Mouse (Mus musculus) MEL (cell line): ENCODE measurements around the gene Grk5. TPM values are rescaled to one million over a fixed set of nuclear protein-coding genes. Genes with fewer than 3 reads are reported as not detected.

ENCODE experiments used
- DNase-seq: peaks from one replicate; pipeline ENCODE4 v3.0.0; 2011; ENCODE audit warnings: low read depth, low spot score
- H3K27ac ChIP-seq: 2 replicates; pipeline ENCODE4 v1.5.1; 2012; ENCODE audit warnings: low read depth, mild to moderate bottlenecking, control low read depth, low read length, moderate library complexity; ENCODE audit not compliant: control insufficient read depth
- H3K27me3 ChIP-seq, 2 experiments: fragments of 150-350 bp in 1 of 2; sonication (generic) in 1 of 2; 2 replicates each; pipeline ENCODE4 v1.6.1; 2012; ENCODE audit warnings: low read length in 2 of 2, mild to moderate bottlenecking in 2 of 2, improper control_type of control experiment in 1 of 2, moderate library complexity in 1 of 2; ENCODE audit not compliant: insufficient read depth in 2 of 2, control insufficient read depth in 1 of 2
- H3K36me3 ChIP-seq, 2 experiments: 2 replicates each; pipeline ENCODE4 v1.6.1; 2012 to 2014; ENCODE audit warnings: low read length in 2 of 2, improper control_type of control experiment in 1 of 2, inconsistent platforms in 1 of 2, mild to moderate bottlenecking in 1 of 2; ENCODE audit not compliant: insufficient read depth in 2 of 2, control insufficient read depth in 1 of 2
- H3K4me1 ChIP-seq, 2 experiments: fragments of 150-350 bp in 1 of 2; sonication (generic) in 1 of 2; 2 replicates each; pipeline ENCODE4 v1.6.1; 2012; ENCODE audit warnings: low read length in 2 of 2, improper control_type of control experiment in 1 of 2, mild to moderate bottlenecking in 1 of 2; ENCODE audit not compliant: insufficient read depth in 2 of 2, control insufficient read depth in 1 of 2
- H3K4me3 ChIP-seq, 2 experiments: fragments of 150-350 bp in 1 of 2; sonication (generic) in 1 of 2; 2 replicates each; pipeline ENCODE4 v1.5.1; 2012; ENCODE audit warnings: low read depth in 2 of 2, low read length in 2 of 2, mild to moderate bottlenecking in 2 of 2, moderate library complexity in 2 of 2, control low read depth in 1 of 2, improper control_type of control experiment in 1 of 2; ENCODE audit not compliant: control insufficient read depth in 1 of 2, insufficient read depth in 1 of 2
- H3K79me2 ChIP-seq: 2 replicates; pipeline ENCODE4 v1.6.1; 2012; ENCODE audit warnings: mild to moderate bottlenecking, low read length, moderate library complexity; ENCODE audit not compliant: control insufficient read depth, poor library complexity, insufficient read depth
- H3K9ac ChIP-seq: 2 replicates; pipeline ENCODE4 v1.6.1; 2012; ENCODE audit warnings: low read depth, mild to moderate bottlenecking, control low read depth, low read length, moderate library complexity; ENCODE audit not compliant: control insufficient read depth, poor library complexity, severe bottlenecking
- H3K9me3 ChIP-seq: fragments of 150-350 bp; sonication (generic); replicated peaks from 2 replicates; pipeline ENCODE4 v1.6.1; 2012; ENCODE audit warnings: mild to moderate bottlenecking, low read length, improper control_type of control experiment, moderate library complexity; ENCODE audit not compliant: insufficient read depth
- BHLHE40 ChIP-seq: IDR thresholded peaks from 2 replicates; pipeline ENCODE4 v1.6.1; 2012; ENCODE audit warnings: low read depth, mild to moderate bottlenecking, inconsistent platforms, low read length, improper control_type of control experiment, borderline replicate concordance
- CHD1 ChIP-seq: IDR thresholded peaks from 2 replicates; pipeline ENCODE4 v1.6.1; 2012; ENCODE audit warnings: low read depth, mild to moderate bottlenecking, inconsistent platforms, low read length, improper control_type of control experiment
- CHD2 ChIP-seq: IDR thresholded peaks from 2 replicates; pipeline ENCODE4 v1.6.1; 2011; ENCODE audit warnings: low read length, improper control_type of control experiment
- E2F4 ChIP-seq: IDR thresholded peaks from 2 replicates; pipeline ENCODE4 v1.6.1; 2011; ENCODE audit warnings: low read depth, low read length, improper control_type of control experiment, borderline replicate concordance
- ELF1 ChIP-seq: IDR thresholded peaks from 2 replicates; pipeline ENCODE4 v1.6.1; 2014; ENCODE audit warnings: low read depth, mild to moderate bottlenecking, inconsistent platforms, low read length, improper control_type of control experiment, moderate library complexity
- JUND ChIP-seq: IDR thresholded peaks from 2 replicates; pipeline ENCODE4 v1.6.1; 2011; ENCODE audit warnings: low read depth, mild to moderate bottlenecking, improper control_type of control experiment, low read length
- KAT2A ChIP-seq: conservative IDR thresholded peaks from 2 replicates; pipeline ENCODE4 v1.6.1; 2012; ENCODE audit warnings: low read depth, low read length, improper control_type of control experiment, inconsistent platforms
- MAZ ChIP-seq: IDR thresholded peaks from 2 replicates; pipeline ENCODE4 v1.6.1; 2012; ENCODE audit warnings: low read depth, mild to moderate bottlenecking, inconsistent platforms, low read length, improper control_type of control experiment
- MYC ChIP-seq: IDR thresholded peaks from 2 replicates; pipeline ENCODE4 v1.6.1; 2011; ENCODE audit warnings: low read depth, mild to moderate bottlenecking, low read length, improper control_type of control experiment, moderate library complexity
- NELFE ChIP-seq: IDR thresholded peaks from 2 replicates; pipeline ENCODE4 v1.6.1; 2011; ENCODE audit warnings: low read depth, low read length, improper control_type of control experiment
- POLR2A ChIP-seq, 2 experiments: IDR thresholded peaks; 2 replicates each; pipeline ENCODE4 v1.6.1; 2011 to 2012; ENCODE audit warnings: low read length in 2 of 2, mild to moderate bottlenecking in 2 of 2, control low read depth in 1 of 2, improper control_type of control experiment in 1 of 2, low read depth in 1 of 2, moderate library complexity in 1 of 2; ENCODE audit not compliant: control insufficient read depth in 1 of 2, insufficient read depth in 1 of 2, poor library complexity in 1 of 2
- POLR2AphosphoS2 ChIP-seq: IDR thresholded peaks from 2 replicates; pipeline ENCODE4 v1.6.1; 2011; ENCODE audit warnings: low read length, improper control_type of control experiment
- RCOR1 ChIP-seq: IDR thresholded peaks from 2 replicates; pipeline ENCODE4 v1.6.1; 2012; ENCODE audit warnings: low read depth, mild to moderate bottlenecking, inconsistent platforms, low read length, improper control_type of control experiment
- SIN3A ChIP-seq: IDR thresholded peaks from 2 replicates; pipeline ENCODE4 v1.6.1; 2012; ENCODE audit warnings: low read length, improper control_type of control experiment, inconsistent platforms
- SMC3 ChIP-seq: IDR thresholded peaks from 2 replicates; pipeline ENCODE4 v1.6.1; 2011; ENCODE audit warnings: low read depth, low read length, improper control_type of control experiment
- TAL1 ChIP-seq: IDR thresholded peaks from 2 replicates; pipeline ENCODE4 v1.6.1; 2012; ENCODE audit warnings: mild to moderate bottlenecking, inconsistent platforms, low read length, moderate library complexity, mixed read lengths
- TBP ChIP-seq: IDR thresholded peaks from 2 replicates; pipeline ENCODE4 v1.8.0; 2011; ENCODE audit warnings: low read depth, low read length, improper control_type of control experiment
- USF1 ChIP-seq: IDR thresholded peaks from 2 replicates; pipeline ENCODE4 v1.6.1; 2014; ENCODE audit warnings: low read depth, mild to moderate bottlenecking, inconsistent platforms, low read length, improper control_type of control experiment, moderate library complexity
- ZC3H11A ChIP-seq: IDR thresholded peaks from 2 replicates; pipeline ENCODE4 v1.6.1; 2012; ENCODE audit warnings: low read depth, mild to moderate bottlenecking, inconsistent platforms, low read length, improper control_type of control experiment
- ZKSCAN1 ChIP-seq: IDR thresholded peaks from 2 replicates; pipeline ENCODE4 v1.6.1; 2012; ENCODE audit warnings: low read depth, mild to moderate bottlenecking, inconsistent platforms, low read length, improper control_type of control experiment, moderate library complexity
- ZMIZ1 ChIP-seq: IDR thresholded peaks from 2 replicates; pipeline ENCODE4 v1.6.1; 2012; ENCODE audit warnings: low read depth, mild to moderate bottlenecking, inconsistent platforms, low read length, improper control_type of control experiment, moderate library complexity
- polyA plus RNA-seq, 2 experiments: library from polyadenylated mRNA; stranded (reverse) in 1 of 2; unstranded in 1 of 2; fragments of >175 nt in 1 of 2; fragments of >200 nt in 1 of 2; gene quantifications; 2 replicates each; pipeline versions ENCODE4 v1.2.1 to v1.2.4; 2012; ENCODE audit warnings: low replicate concordance in 2 of 2, low read depth in 1 of 2; ENCODE audit not compliant: insufficient read length in 2 of 2, insufficient read depth in 1 of 2, missing spikeins in 1 of 2
- total RNA-seq: library from RNA; depleted of rRNA; stranded (reverse); fragments of 300-350 nt; gene quantifications from 2 replicates; pipeline ENCODE4 v1.2.3, GENCODE M21; 2012

Gene Grk5
- total and polyA plus RNA-seq, 3 experiments = 4.2 to 8.1 TPM; not detected in 1

DNA sequence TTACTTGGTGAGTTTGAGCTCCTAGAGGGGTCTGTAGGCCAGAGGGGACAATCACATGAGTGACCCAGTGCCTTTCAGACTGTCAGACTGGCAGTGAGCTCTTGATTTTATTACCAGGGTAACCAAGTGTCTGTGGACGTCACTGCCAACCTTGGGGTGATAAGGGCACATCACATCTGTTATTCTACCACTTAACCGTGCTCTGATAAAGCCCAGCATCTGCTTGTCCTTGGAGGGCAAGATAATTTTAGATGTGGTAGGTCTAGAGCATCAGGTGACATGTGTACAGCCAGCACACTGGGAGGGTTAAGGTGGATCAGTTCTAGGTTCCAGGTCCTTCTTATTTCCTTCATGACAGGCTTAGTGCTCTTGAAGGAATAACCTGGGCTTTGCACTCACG is 104.7 kb downstream of the Grk5 start (continued):
- TF ChIP-seq ZC3H11A (no peak), TAL1 (peak; percentile 69), BHLHE40 (no peak), SMC3 (no peak), ZMIZ1 (no peak), ELF1 (no peak), USF1 (peak; percentile 61; the same call in 1 of the 2 replicates), KAT2A (no peak), TBP (no peak), POLR2A (IDR thresholded peaks at IDR 0.05; ENCODE audit: control insufficient read depth in 1 of 2, insufficient read depth in 1 of 2, low read depth in 1 of 2, low read length in 2 of 2, poor library complexity in 1 of 2) (no peak), JUND (no peak), MAZ (no peak), CHD1 (no peak), E2F4 (no peak), NELFE (no peak)

DNA sequence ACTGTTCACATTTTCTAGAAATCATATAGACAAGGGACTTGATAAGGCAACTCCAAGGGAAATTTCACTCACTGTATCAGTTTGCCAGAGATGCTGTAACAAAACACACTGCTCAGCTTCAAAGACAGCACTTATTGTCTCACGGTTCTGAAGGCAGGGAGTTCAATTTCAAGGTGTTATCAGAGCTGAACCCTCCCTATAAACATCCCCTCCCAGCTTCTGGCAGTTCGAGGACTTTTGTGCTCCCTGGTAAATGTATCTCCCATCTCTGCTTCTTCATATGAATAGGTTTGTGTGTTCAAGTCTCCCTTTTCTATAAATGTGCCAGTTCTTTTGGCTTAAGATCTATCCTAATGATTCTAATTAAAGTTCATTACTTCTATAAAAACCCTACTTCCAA is 105.3 kb downstream of the Grk5 start:
- TF ChIP-seq SIN3A = no peak
- no peak for TF ChIP-seq RCOR1

DNA sequence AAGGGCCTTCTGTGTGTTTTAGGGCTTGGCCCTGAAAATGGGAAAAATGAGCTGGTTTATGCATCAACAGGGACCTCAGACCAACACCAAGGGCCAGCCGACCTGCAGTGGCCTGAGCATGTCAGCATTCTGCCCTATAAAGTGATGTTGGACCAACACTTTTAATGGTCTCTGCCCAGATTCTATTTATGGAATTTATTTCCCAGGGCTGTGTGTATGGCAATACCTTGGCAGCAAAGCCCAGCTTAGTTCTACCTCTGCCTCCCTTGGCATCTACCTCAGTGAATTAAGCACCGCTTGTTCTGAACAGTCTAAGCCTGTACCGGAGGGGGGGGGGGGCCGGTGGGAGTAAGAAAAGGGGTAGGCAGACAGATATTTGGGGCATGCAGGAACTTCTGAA is 108.2 kb downstream of the Grk5 start:
- Histone ChIP-seq H3K27ac (no peak overlapping the region), H3K27me3 (no peaks in the 10 kb centered on the region), H3K4me3 (no peak overlapping the region), H3K79me2 (no peaks in the 10 kb centered on the region), H3K4me1 (peaks cover 2 to 6% of the 10 kb centered on the region in 2 experiments; a peak in 3 of 4 replicates), H3K9me3 (no peaks in the 10 kb centered on the region), H3K9ac (no peak overlapping the region), H3K36me3 (peaks cover 0 to 6% of the 10 kb centered on the region in 2 experiments; a peak in 2 of 4 replicates)
- DNase-seq = no peak
- TF ChIP-seq ZMIZ1 (no peak), MYC (no peak), KAT2A (no peak), CHD2 (no peak), ZKSCAN1 (no peak), POLR2AphosphoS2 (no peak), BHLHE40 (no peak), ZC3H11A (no peak), SIN3A (no peak)

More for the DNA sequence above, 105.3 kb downstream of the Grk5 start:
- H3K9me3 ChIP-seq = no peaks in the 10 kb centered on the region
- no peaks in the 10 kb centered on the region for H3K79me2 ChIP-seq
- H3K4me1 ChIP-seq = peaks cover 2 to 6% of the 10 kb centered on the region in 2 experiments; a peak in 3 of 4 replicates
- no peak overlapping the region for H3K4me3 ChIP-seq
- H3K9ac ChIP-seq = no peak overlapping the region
- peaks cover 0 to 6% of the 10 kb centered on the region in 2 experiments; a peak in 2 of 4 replicates for H3K36me3 ChIP-seq
- DNase-seq = no peak
- no peaks in the 10 kb centered on the region for H3K27me3 ChIP-seq
- no peak overlapping the region for H3K27ac ChIP-seq
